Mouse (Mus musculus) neural tube, embryonic 14.5 days (tissue): ENCODE results near the gene Gm2a. TPM values are rescaled to one million over a fixed set of nuclear protein-coding genes. Genes with fewer than 3 reads are reported as not detected.

Experiments used
- ATAC-seq: fragments of 200-750 bp; cut with Nextera tagmentation; 2 replicates; pipeline ENCODE4 v1.8.0; 2017; ENCODE audit warnings: low read depth, mild to moderate bottlenecking, moderate TSS enrichment, moderate library complexity
- H3K27ac ChIP-seq: fragments of 300-500 bp; sonication (generic); 2 replicates; pipeline ENCODE4 v1.5.1; 2014; ENCODE audit warnings: low read depth, mild to moderate bottlenecking, control low read depth, low read length, moderate library complexity, mixed read lengths
- H3K27me3 ChIP-seq: fragments of 300-500 bp; sonication (generic); 2 replicates; pipeline ENCODE4 v1.6.1; 2014; ENCODE audit warnings: low read length; ENCODE audit not compliant: control insufficient read depth, insufficient read depth
- H3K36me3 ChIP-seq: fragments of 300-500 bp; sonication (generic); 2 replicates; pipeline ENCODE4 v1.6.1; 2014; ENCODE audit warnings: low read length, mixed read lengths; ENCODE audit not compliant: control insufficient read depth, insufficient read depth
- H3K4me1 ChIP-seq: fragments of 300-500 bp; sonication (generic); 2 replicates; pipeline ENCODE4 v1.6.1; 2014; ENCODE audit warnings: low read length; ENCODE audit not compliant: control insufficient read depth, insufficient read depth
- H3K4me2 ChIP-seq: fragments of 300-500 bp; sonication (generic); 2 replicates; pipeline ENCODE4 v1.6.1; 2014; ENCODE audit warnings: mild to moderate bottlenecking, low read depth, low read length, control low read depth
- H3K4me3 ChIP-seq: fragments of 300-500 bp; sonication (generic); 2 replicates; pipeline ENCODE4 v1.5.1; 2014; ENCODE audit warnings: low read depth, low read length, control low read depth, mixed read lengths
- H3K9ac ChIP-seq: fragments of 300-500 bp; sonication (generic); replicated peaks from 2 replicates; pipeline ENCODE4 v1.6.1; 2014; ENCODE audit warnings: low read depth, mild to moderate bottlenecking, control low read depth, low read length, mixed read lengths
- H3K9me3 ChIP-seq: fragments of 300-500 bp; sonication (generic); 2 replicates; pipeline ENCODE4 v1.6.1; 2016; ENCODE audit warnings: low read length; ENCODE audit not compliant: control insufficient read depth
- WGBS: fragments of 180-500 bp; shearing (Covaris S2); extraction: QIAGEN DNeasy Blood & Tissue Kit; methylation state at CpG from one replicate; pipeline ENCODE4 v1.1.7; 2014; 5-methylcytosine and 5-hydroxymethylcytosine counted together
- polyA plus RNA-seq: library from polyadenylated mRNA; unstranded; fragments of >200 nt; fragmentation: Nextera tagmentation; extraction: Ambion mirVana; gene quantifications from 2 replicates; pipeline ENCODE4 v1.2.1, GENCODE M21; 2014

Gene Gm2a
- polyA plus RNA-seq = 30.0 and 32.5 TPM in 2 replicates

- 4% methylated on average over 37 of the region's 45 CpGs for WGBS
- Histone ChIP-seq H3K36me3 (no peaks in the 10 kb centered on the region), H3K4me3 (peak within 1 kb of the TSS; percentile 41), H3K9ac (peak within 1 kb of the TSS; percentile 62), H3K4me2 (peak within 1 kb of the TSS; percentile 57), H3K27me3 (no peaks in the 10 kb centered on the region), H3K4me1 (no peaks in the 10 kb centered on the region), H3K9me3 (no peaks in the 10 kb centered on the region), H3K27ac (peak within 1 kb of the TSS; percentile 46)
- peak; percentile 94 for ATAC-seq
These were observed at the start of gene Gm2a for GRCm38 (mm10) chr11:55097463-55098188. TSS of gene Gm2a (plus strand) at chr11:55098115.

- Histone ChIP-seq H3K4me2 (no peak overlapping the region), H3K9me3 (no peaks in the 10 kb centered on the region), H3K27ac (no peak overlapping the region), H3K4me1 (no peaks in the 10 kb centered on the region), H3K36me3 (no peaks in the 10 kb centered on the region), H3K27me3 (no peaks in the 10 kb centered on the region), H3K4me3 (no peak overlapping the region), H3K9ac (no peak overlapping the region)
- ATAC-seq = no peak
- WGBS = 84% methylated on average over 7 of the region's 7 CpGs
These were observed 46.9 kb upstream of the Gm2a start for GRCm38 (mm10) chr11:55050837-55051510.

- WGBS = 85% methylated on average over 3 of the region's 3 CpGs
- no peak for ATAC-seq
- H3K36me3 ChIP-seq = no peaks in the 10 kb centered on the region
These were observed 40.4 kb upstream of the Gm2a start for GRCm38 (mm10) chr11:55057511-55057910.

GRCm38 (mm10) chr11:55060802-55061201 lies 37.1 kb upstream of the Gm2a start:
- Histone ChIP-seq H3K36me3 (no peaks in the 10 kb centered on the region), H3K27me3 (no peaks in the 10 kb centered on the region), H3K4me2 (no peak overlapping the region), H3K4me3 (no peak overlapping the region), H3K9ac (no peak overlapping the region), H3K27ac (no peak overlapping the region), H3K9me3 (no peaks in the 10 kb centered on the region), H3K4me1 (no peaks in the 10 kb centered on the region)
- no peak for ATAC-seq
- WGBS = 90% methylated on average over 5 of the region's 5 CpGs

More at GRCm38 (mm10) chr11:55057511-55057910, 40.4 kb upstream of the Gm2a start:
- Histone ChIP-seq H3K9me3 (no peaks in the 10 kb centered on the region), H3K9ac (no peak overlapping the region), H3K27me3 (no peaks in the 10 kb centered on the region), H3K27ac (no peak overlapping the region), H3K4me1 (no peaks in the 10 kb centered on the region), H3K4me2 (no peak overlapping the region), H3K4me3 (no peak overlapping the region)

- Histone ChIP-seq H3K36me3 (no peaks in the 10 kb centered on the region), H3K4me3 (no peak overlapping the region), H3K9ac (no peak overlapping the region), H3K9me3 (no peaks in the 10 kb centered on the region), H3K4me1 (no peaks in the 10 kb centered on the region), H3K4me2 (no peak overlapping the region), H3K27ac (no peak overlapping the region), H3K27me3 (no peaks in the 10 kb centered on the region)
- WGBS = 72% methylated on average over 5 of the region's 5 CpGs
- ATAC-seq = no peak
These were observed 35.1 kb upstream of the Gm2a start for GRCm38 (mm10) chr11:55062856-55063255.

- H3K4me3 ChIP-seq = no peak overlapping the region
- no peaks in the 10 kb centered on the region for H3K36me3 ChIP-seq
- H3K27me3 ChIP-seq = no peaks in the 10 kb centered on the region
- WGBS = 65% methylated on average over 4 of the region's 4 CpGs
- no peak overlapping the region for H3K27ac ChIP-seq
- H3K4me1 ChIP-seq = no peaks in the 10 kb centered on the region
- H3K9me3 ChIP-seq = no peaks in the 10 kb centered on the region
- no peak overlapping the region for H3K9ac ChIP-seq
- H3K4me2 ChIP-seq = no peak overlapping the region
- ATAC-seq = no peak
These were observed 31.0 kb upstream of the Gm2a start for GRCm38 (mm10) chr11:55066921-55067320.

GRCm38 (mm10) chr11:55069023-55069422 lies 28.9 kb upstream of the Gm2a start:
- H3K27ac ChIP-seq = no peak overlapping the region

GRCm38 (mm10) chr11:55071344-55071743 lies 26.6 kb upstream of the Gm2a start:
- no peak for ATAC-seq
- Histone ChIP-seq H3K27me3 (no peaks in the 10 kb centered on the region), H3K4me2 (no peak overlapping the region), H3K36me3 (no peaks in the 10 kb centered on the region), H3K27ac (no peak overlapping the region), H3K4me1 (no peaks in the 10 kb centered on the region), H3K9ac (no peak overlapping the region), H3K9me3 (no peaks in the 10 kb centered on the region), H3K4me3 (no peak overlapping the region)
- WGBS = 95% methylated on average over 5 of the region's 5 CpGs

More at GRCm38 (mm10) chr11:55069023-55069422, 28.9 kb upstream of the Gm2a start:
- H3K4me3 ChIP-seq = no peak overlapping the region
- no peak for ATAC-seq
- no peaks in the 10 kb centered on the region for H3K27me3 ChIP-seq
- H3K36me3 ChIP-seq = no peaks in the 10 kb centered on the region
- no peaks in the 10 kb centered on the region for H3K4me1 ChIP-seq
- 46% methylated on average over 2 of the region's 2 CpGs for WGBS
- no peak overlapping the region for H3K4me2 ChIP-seq
- H3K9ac ChIP-seq = no peak overlapping the region
- H3K9me3 ChIP-seq = no peaks in the 10 kb centered on the region

- H3K27ac ChIP-seq = no peak overlapping the region
- no peak overlapping the region for H3K4me3 ChIP-seq
- no peaks in the 10 kb centered on the region for H3K9me3 ChIP-seq
- H3K36me3 ChIP-seq = no peaks in the 10 kb centered on the region
- no peaks in the 10 kb centered on the region for H3K27me3 ChIP-seq
- H3K9ac ChIP-seq = no peak overlapping the region
- WGBS = 89% methylated on average over 8 of the region's 8 CpGs
- ATAC-seq = no peak
- no peaks in the 10 kb centered on the region for H3K4me1 ChIP-seq
- H3K4me2 ChIP-seq = no peak overlapping the region
These were observed 25.4 kb upstream of the Gm2a start for GRCm38 (mm10) chr11:55072467-55072866.
